Mouse (Mus musculus): ENCODE measurements at regions not wholly inside any gene's neighbourhood (a gene's known extent, or its start where the extent isn't known, plus 50 kb on each side); places are given as distances from the start of the nearest gene placed in this dataset.

- Histone ChIP-seq H3K4me2 (replicated peaks; ENCODE audit: low read depth) (no peak overlapping the region), H3K27me3 (replicated peaks; ENCODE audit: control insufficient read depth, insufficient read depth, low read length) (no peaks in the 10 kb centered on the region), H3K27ac (ENCODE audit: low read depth, low read length) (no peak overlapping the region), H3K4me1 (replicated peaks; ENCODE audit: control insufficient read depth, insufficient read depth, low read length) (no peaks in the 10 kb centered on the region), H3K9ac (ENCODE audit: low read depth, low read length) (no peak overlapping the region), H3K9me3 (ENCODE audit: control insufficient read depth) (no peaks in the 10 kb centered on the region), H3K4me3 (ENCODE audit: low read depth, low read length) (no peak overlapping the region), H3K36me3 (ENCODE audit: control insufficient read depth, insufficient read depth) (no peaks in the 10 kb centered on the region)
- 83% methylated on average over 1 of the region's 1 CpGs for WGBS
- no peak for ATAC-seq
- TF ChIP-seq CTCF (IDR thresholded peaks at IDR 0.05; ENCODE audit: low read depth) = no peak
Observed at GRCm38 (mm10) chr10:9497021-9497420, 178.0 kb downstream of the Samd5 start.

GRCm38 (mm10) chr10:9495143-9495651, 179.8 kb downstream of the Samd5 start:
- Histone ChIP-seq H3K27me3 (replicated peaks; ENCODE audit: control insufficient read depth, insufficient read depth, low read length) (no peaks in the 10 kb centered on the region), H3K4me2 (replicated peaks; ENCODE audit: low read depth) (no peak overlapping the region), H3K9ac (ENCODE audit: low read depth, low read length) (no peak overlapping the region), H3K27ac (ENCODE audit: low read depth, low read length) (no peak overlapping the region), H3K4me3 (ENCODE audit: low read depth, low read length) (no peak overlapping the region), H3K36me3 (ENCODE audit: control insufficient read depth, insufficient read depth) (no peaks in the 10 kb centered on the region), H3K4me1 (replicated peaks; ENCODE audit: control insufficient read depth, insufficient read depth, low read length) (no peaks in the 10 kb centered on the region), H3K9me3 (ENCODE audit: control insufficient read depth) (no peaks in the 10 kb centered on the region)
- TF ChIP-seq CTCF (IDR thresholded peaks at IDR 0.05; ENCODE audit: low read depth) = no peak
- no peak for ATAC-seq
- 47% methylated on average over 6 of the region's 6 CpGs for WGBS

GRCm38 (mm10) chr10:9490416-9490815, 184.6 kb downstream of the Samd5 start:
- H3K27ac ChIP-seq (ENCODE audit: low read depth, low read length) = no peak overlapping the region
- H3K9ac ChIP-seq (ENCODE audit: low read depth, low read length) = no peak overlapping the region
- H3K27me3 ChIP-seq (replicated peaks; ENCODE audit: control insufficient read depth, insufficient read depth, low read length) = no peaks in the 10 kb centered on the region
- no peaks in the 10 kb centered on the region for H3K36me3 ChIP-seq (ENCODE audit: control insufficient read depth, insufficient read depth)
- TF ChIP-seq CTCF (IDR thresholded peaks at IDR 0.05; ENCODE audit: low read depth) = no peak
- ATAC-seq = no peak
- no peak overlapping the region for H3K4me2 ChIP-seq (replicated peaks; ENCODE audit: low read depth)
- H3K4me1 ChIP-seq (replicated peaks; ENCODE audit: control insufficient read depth, insufficient read depth, low read length) = no peaks in the 10 kb centered on the region
- no peak overlapping the region for H3K4me3 ChIP-seq (ENCODE audit: low read depth, low read length)
- no peaks in the 10 kb centered on the region for H3K9me3 ChIP-seq (ENCODE audit: control insufficient read depth)
- 64% methylated on average over 2 of the region's 2 CpGs for WGBS

- no peaks in the 10 kb centered on the region for H3K4me1 ChIP-seq (replicated peaks; ENCODE audit: control insufficient read depth, insufficient read depth, low read length)
- H3K36me3 ChIP-seq (ENCODE audit: control insufficient read depth, insufficient read depth) = no peaks in the 10 kb centered on the region
- H3K4me3 ChIP-seq (ENCODE audit: low read depth, low read length) = no peak overlapping the region
- WGBS = 35% methylated on average over 6 of the region's 6 CpGs
- no peaks in the 10 kb centered on the region for H3K27me3 ChIP-seq (replicated peaks; ENCODE audit: control insufficient read depth, insufficient read depth, low read length)
- H3K27ac ChIP-seq (ENCODE audit: low read depth, low read length) = no peak overlapping the region
- H3K4me2 ChIP-seq (replicated peaks; ENCODE audit: low read depth) = no peak overlapping the region
- no peak for ATAC-seq
- no peak overlapping the region for H3K9ac ChIP-seq (ENCODE audit: low read depth, low read length)
- no peak for TF ChIP-seq CTCF (IDR thresholded peaks at IDR 0.05; ENCODE audit: low read depth)
- no peaks in the 10 kb centered on the region for H3K9me3 ChIP-seq (ENCODE audit: control insufficient read depth)
Observed at GRCm38 (mm10) chr10:9462361-9462760, 212.6 kb downstream of the Samd5 start.

- H3K36me3 ChIP-seq (ENCODE audit: control insufficient read depth, insufficient read depth) = no peaks in the 10 kb centered on the region
- no peak overlapping the region for H3K4me3 ChIP-seq (ENCODE audit: low read depth, low read length)
- no peak for TF ChIP-seq CTCF (IDR thresholded peaks at IDR 0.05; ENCODE audit: low read depth)
- no peak overlapping the region for H3K9ac ChIP-seq (ENCODE audit: low read depth, low read length)
- no peak overlapping the region for H3K27ac ChIP-seq (ENCODE audit: low read depth, low read length)
- no peaks in the 10 kb centered on the region for H3K4me1 ChIP-seq (replicated peaks; ENCODE audit: control insufficient read depth, insufficient read depth, low read length)
- 93% methylated on average over 6 of the region's 6 CpGs for WGBS
- ATAC-seq = no peak
- no peaks in the 10 kb centered on the region for H3K9me3 ChIP-seq (ENCODE audit: control insufficient read depth)
- no peaks in the 10 kb centered on the region for H3K27me3 ChIP-seq (replicated peaks; ENCODE audit: control insufficient read depth, insufficient read depth, low read length)
- H3K4me2 ChIP-seq (replicated peaks; ENCODE audit: low read depth) = no peak overlapping the region
Observed at GRCm38 (mm10) chr10:9459145-9459544, 215.9 kb downstream of the Samd5 start.

GRCm38 (mm10) chr10:9458466-9458865, 216.5 kb downstream of the Samd5 start:
- H3K4me2 ChIP-seq (replicated peaks; ENCODE audit: low read depth) = no peak overlapping the region
- no peak overlapping the region for H3K4me3 ChIP-seq (ENCODE audit: low read depth, low read length)
- no peak for TF ChIP-seq CTCF (IDR thresholded peaks at IDR 0.05; ENCODE audit: low read depth)
- no peaks in the 10 kb centered on the region for H3K9me3 ChIP-seq (ENCODE audit: control insufficient read depth)
- H3K27me3 ChIP-seq (replicated peaks; ENCODE audit: control insufficient read depth, insufficient read depth, low read length) = no peaks in the 10 kb centered on the region
- H3K9ac ChIP-seq (ENCODE audit: low read depth, low read length) = no peak overlapping the region
- no peak for ATAC-seq
- H3K36me3 ChIP-seq (ENCODE audit: control insufficient read depth, insufficient read depth) = no peaks in the 10 kb centered on the region
- WGBS = 80% methylated on average over 2 of the region's 2 CpGs
- H3K4me1 ChIP-seq (replicated peaks; ENCODE audit: control insufficient read depth, insufficient read depth, low read length) = no peaks in the 10 kb centered on the region
- H3K27ac ChIP-seq (ENCODE audit: low read depth, low read length) = no peak overlapping the region

GRCm38 (mm10) chr10:9457222-9457621, 217.8 kb downstream of the Samd5 start:
- Histone ChIP-seq H3K4me2 (replicated peaks; ENCODE audit: low read depth) (no peak overlapping the region), H3K9me3 (ENCODE audit: control insufficient read depth) (no peaks in the 10 kb centered on the region), H3K4me3 (ENCODE audit: low read depth, low read length) (no peak overlapping the region), H3K27ac (ENCODE audit: low read depth, low read length) (no peak overlapping the region), H3K27me3 (replicated peaks; ENCODE audit: control insufficient read depth, insufficient read depth, low read length) (no peaks in the 10 kb centered on the region), H3K9ac (ENCODE audit: low read depth, low read length) (no peak overlapping the region), H3K4me1 (replicated peaks; ENCODE audit: control insufficient read depth, insufficient read depth, low read length) (no peaks in the 10 kb centered on the region), H3K36me3 (ENCODE audit: control insufficient read depth, insufficient read depth) (no peaks in the 10 kb centered on the region)
- WGBS = 94% methylated on average over 1 of the region's 1 CpGs
- no peak for ATAC-seq
- no peak for TF ChIP-seq CTCF (IDR thresholded peaks at IDR 0.05; ENCODE audit: low read depth)
